Mouse (Mus musculus) forebrain, embryonic 15.5 days (tissue): ENCODE measurements around the gene Vmn1r12. TPM values are rescaled to one million over a fixed set of nuclear protein-coding genes. Genes with fewer than 3 reads are reported as not detected.
"Not testable (repeated sequence)": the region's sequence is repeated elsewhere in the genome, so short reads cannot be mapped to it uniquely, and the experiment has no call there.

Experiments used
- ATAC-seq: fragments of 200-750 bp; cut with Nextera tagmentation; replicated peaks from 2 replicates; pipeline ENCODE4 v1.8.0; 2017; ENCODE audit warnings: mild to moderate bottlenecking, moderate TSS enrichment, moderate library complexity
- H3K27ac ChIP-seq: fragments of 300-500 bp; sonication (generic); replicated peaks from 2 replicates; pipeline ENCODE4 v1.5.1; 2015; ENCODE audit warnings: mild to moderate bottlenecking, inconsistent platforms
- H3K27me3 ChIP-seq: fragments of 300-500 bp; sonication (generic); 2 replicates; pipeline ENCODE4 v1.6.1; 2015; ENCODE audit warnings: inconsistent platforms
- H3K36me3 ChIP-seq: fragments of 300-500 bp; sonication (generic); 2 replicates; pipeline ENCODE4 v1.6.1; 2015; ENCODE audit warnings: mild to moderate bottlenecking, inconsistent platforms
- H3K4me1 ChIP-seq: fragments of 300-500 bp; sonication (generic); 2 replicates; pipeline ENCODE4 v1.6.1; 2015; ENCODE audit warnings: inconsistent platforms
- H3K4me2 ChIP-seq: fragments of 300-500 bp; sonication (generic); replicated peaks from 2 replicates; pipeline ENCODE4 v1.6.1; 2015; ENCODE audit warnings: mild to moderate bottlenecking, inconsistent platforms
- H3K4me3 ChIP-seq: fragments of 300-500 bp; sonication (generic); 2 replicates; pipeline ENCODE4 v1.5.1; 2015; ENCODE audit warnings: mild to moderate bottlenecking, inconsistent platforms
- H3K9ac ChIP-seq: fragments of 300-500 bp; sonication (generic); replicated peaks from 2 replicates; pipeline ENCODE4 v1.6.1; 2015; ENCODE audit warnings: mild to moderate bottlenecking, inconsistent platforms
- H3K9me3 ChIP-seq: fragments of 300-500 bp; sonication (generic); 2 replicates; pipeline ENCODE4 v1.6.1; 2016; ENCODE audit warnings: inconsistent platforms
- WGBS: fragments of 180-500 bp; shearing (Covaris S2); methylation state at CpG from one replicate; pipeline ENCODE4 v1.1.7; 2015; ENCODE audit warnings: mixed read lengths; 5-methylcytosine and 5-hydroxymethylcytosine counted together
- polyA plus RNA-seq: library from polyadenylated mRNA; unstranded; fragments of >200 nt; fragmentation: Nextera tagmentation; extraction: Ambion mirVana; gene quantifications from 2 replicates; pipeline ENCODE4 v1.2.1, GENCODE M21; 2015

The Vmn1r12 gene
- not detected in 2 replicates for polyA plus RNA-seq

DNA sequence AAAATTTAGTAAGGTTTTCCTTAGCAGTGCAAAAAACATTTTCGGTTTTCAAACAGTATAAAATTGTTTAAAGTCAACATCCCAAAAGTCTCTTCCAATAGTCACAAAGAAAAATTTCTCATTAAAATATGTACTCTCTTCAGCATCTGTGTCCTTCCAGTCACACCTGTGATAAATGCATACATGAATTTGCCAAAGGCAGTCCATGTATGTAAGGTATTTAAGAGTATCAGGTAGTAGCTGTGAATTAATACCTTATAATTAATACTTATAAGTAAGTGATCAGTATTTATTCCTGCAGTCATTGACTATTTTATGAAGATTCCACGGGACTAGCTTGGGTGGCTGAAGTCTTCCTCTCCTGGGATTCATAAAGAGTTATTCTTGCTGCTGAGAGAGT is at the start of gene Vmn1r12:
Gene Vmn1r12 (plus strand): TSS at position 301 of the 400 bp plus-strand sequence.
- Histone ChIP-seq H3K4me3 (no peak within 1 kb of the TSS), H3K4me1 (no peaks in the 10 kb centered on the region), H3K27me3 (no peaks in the 10 kb centered on the region), H3K9ac (no peak within 1 kb of the TSS), H3K27ac (no peak within 1 kb of the TSS), H3K9me3 (no peaks in the 10 kb centered on the region), H3K36me3 (no peaks in the 10 kb centered on the region), H3K4me2 (no peak within 1 kb of the TSS)
- no peak for ATAC-seq
- WGBS = 92% methylated on average over 2 of the region's 2 CpGs

- Histone ChIP-seq H3K27me3 (no peaks in the 10 kb centered on the region), H3K4me3 (no peak within 1 kb of the TSS), H3K36me3 (no peaks in the 10 kb centered on the region), H3K9ac (no peak within 1 kb of the TSS), H3K4me1 (no peaks in the 10 kb centered on the region), H3K27ac (no peak within 1 kb of the TSS), H3K4me2 (no peak within 1 kb of the TSS), H3K9me3 (no peaks in the 10 kb centered on the region)
- ATAC-seq = no peak
- 89% methylated on average over 3 of the region's 3 CpGs for WGBS
Observed at GRCm38 (mm10) chr6:57109154-57109553, 47.6 kb upstream of the Vmn1r12 start, which contains the start of gene Vmn1r10. Gene Vmn1r10 (plus strand): TSS chr6:57109454.

GRCm38 (mm10) chr6:57133155-57133554 is 23.6 kb upstream of the Vmn1r12 start, which contains the start of gene Vmn1r11:
Gene Vmn1r11 (plus strand): TSS chr6:57133455.
- H3K4me1 ChIP-seq = no peaks in the 10 kb centered on the region
- no peak within 1 kb of the TSS for H3K27ac ChIP-seq
- 76% methylated on average over 1 of the region's 1 CpGs for WGBS
- no peak within 1 kb of the TSS for H3K9ac ChIP-seq
- no peak for ATAC-seq
- H3K36me3 ChIP-seq = no peaks in the 10 kb centered on the region
- no peaks in the 10 kb centered on the region for H3K27me3 ChIP-seq
- H3K4me3 ChIP-seq = no peak within 1 kb of the TSS
- H3K9me3 ChIP-seq = no peaks in the 10 kb centered on the region
- H3K4me2 ChIP-seq = no peak within 1 kb of the TSS

GRCm38 (mm10) chr6:57190016-57190415 is 33.3 kb downstream of the Vmn1r12 start:
- not testable (repeated sequence) for ATAC-seq, H3K9me3 ChIP-seq, H3K27me3 ChIP-seq, H3K4me1 ChIP-seq, H3K36me3 ChIP-seq, H3K27ac ChIP-seq, H3K9ac ChIP-seq, H3K4me3 ChIP-seq, H3K4me2 ChIP-seq
- 44% methylated on average over 3 of the region's 3 CpGs for whole genome bisulfite sequencing

GRCm38 (mm10) chr6:57202990-57203389 is 46.3 kb downstream of the Vmn1r12 start, which contains the start of gene Vmn1r13:
Gene Vmn1r13 (plus strand): TSS chr6:57203290.
- H3K4me1 ChIP-seq, ATAC-seq, H3K27ac ChIP-seq, H3K9ac ChIP-seq, H3K4me2 ChIP-seq, H3K9me3 ChIP-seq, H3K4me3 ChIP-seq, H3K36me3 ChIP-seq, H3K27me3 ChIP-seq: not testable (repeated sequence)
- WGBS = 94% methylated on average over 1 of the region's 1 CpGs

Other genes starting within 250 kb of the Vmn1r12 start
- 150 and 159 TPM in 2 replicates for gene Nt5c3, start 233.0 kb upstream of the Vmn1r12 start, polyA plus RNA-seq
- gene Vmn1r4, start 232.9 kb upstream of the Vmn1r12 start, polyA plus RNA-seq = 0.29 and 0.43 TPM in 2 replicates
- not detected in 2 replicates for gene Vmn1r5, start 186.6 kb upstream of the Vmn1r12 start, polyA plus RNA-seq
- gene Vmn1r6, start 159.7 kb upstream of the Vmn1r12 start, polyA plus RNA-seq = not detected in 2 replicates
- gene Vmn1r7, start 131.6 kb upstream of the Vmn1r12 start, polyA plus RNA-seq = not detected in 2 replicates
- gene Vmn1r8, start 124.6 kb upstream of the Vmn1r12 start, polyA plus RNA-seq = not detected in 2 replicates
- gene Vmn1r9, start 90.1 kb upstream of the Vmn1r12 start, polyA plus RNA-seq = not detected in 2 replicates
- not detected in 2 replicates for gene Vmn1r10, start 47.5 kb upstream of the Vmn1r12 start, polyA plus RNA-seq
- not detected in 2 replicates for gene Vmn1r11, start 23.5 kb upstream of the Vmn1r12 start, polyA plus RNA-seq
- gene Vmn1r13, start 46.4 kb downstream of the Vmn1r12 start, polyA plus RNA-seq = not detected in 2 replicates
- not detected in 2 replicates for gene Vmn1r14, start 74.8 kb downstream of the Vmn1r12 start, polyA plus RNA-seq
- not detected in 2 replicates for gene Vmn1r15, start 101.0 kb downstream of the Vmn1r12 start, polyA plus RNA-seq
- not detected in 2 replicates for gene Vmn1r16, start 172.6 kb downstream of the Vmn1r12 start, polyA plus RNA-seq
- gene Vmn1r17, start 206.8 kb downstream of the Vmn1r12 start, polyA plus RNA-seq = not detected in 2 replicates
- gene Vmn1r18, start 238.9 kb downstream of the Vmn1r12 start, polyA plus RNA-seq = not detected in 2 replicates
- not detected in 2 replicates for gene Vmn1r19, start 246.9 kb downstream of the Vmn1r12 start, polyA plus RNA-seq